Mouse (Mus musculus) cerebellum, adult (tissue): ENCODE measurements around the gene Foxo6.

Source experiments
- ATAC-seq: cut with Nextera tagmentation; 2 replicates; pipeline ENCODE4 v1.9.2; 2017; ENCODE audit warnings: mild to moderate bottlenecking, moderate library complexity, mixed read lengths; ENCODE audit not compliant: insufficient number of reproducible peaks, low FRiP score, low TSS enrichment

Gene Foxo6

GRCm38 (mm10) chr4:120285730-120286129 is 1.4 kb downstream of the Foxo6 start:
- ATAC-seq, result no peak

GRCm38 (mm10) chr4:120285223-120285622 is 1.9 kb downstream of the Foxo6 start:
- no peak for ATAC-seq

DNA sequence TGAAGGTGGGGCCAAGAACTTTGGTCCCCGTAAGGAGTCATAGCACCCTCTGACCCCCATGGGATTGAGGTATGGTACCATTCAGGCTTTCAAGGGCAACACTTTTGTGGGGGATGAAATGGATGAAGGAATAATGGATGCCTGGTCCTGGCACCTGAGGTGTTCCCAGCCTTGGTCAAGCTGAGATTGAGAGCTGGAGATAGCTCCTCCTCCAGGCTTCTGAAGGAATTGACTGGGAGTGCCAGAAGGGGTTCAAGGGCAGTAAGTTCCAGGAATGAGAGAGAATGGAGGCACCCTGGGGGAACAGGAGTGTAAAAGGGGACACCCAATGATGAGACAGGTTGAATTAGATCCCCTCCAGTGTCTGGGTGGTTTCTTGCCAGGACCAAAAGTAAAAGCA is 3.0 kb downstream of the Foxo6 start:
- no peak for ATAC-seq

DNA sequence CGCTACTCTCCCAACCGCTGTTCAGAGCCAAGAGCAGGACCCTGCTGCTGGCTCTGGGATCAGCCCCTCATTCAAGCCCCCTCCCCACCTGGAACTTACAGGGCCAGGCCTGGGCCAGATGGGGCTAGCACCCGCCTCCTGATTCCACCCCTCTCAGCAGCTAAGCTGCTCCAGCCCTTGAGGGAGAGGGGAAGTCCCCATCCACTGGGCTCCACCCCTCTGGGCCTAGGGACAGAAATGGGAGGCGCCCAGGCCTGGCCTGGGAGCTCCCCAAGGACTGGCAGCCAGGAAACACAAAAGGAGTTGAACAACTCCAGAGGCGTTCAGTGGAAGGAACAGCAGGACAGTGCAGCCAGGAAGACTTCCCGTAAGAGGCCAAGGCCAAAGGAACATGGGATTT is 4.0 kb downstream of the Foxo6 start:
- ATAC-seq, result no peak

DNA sequence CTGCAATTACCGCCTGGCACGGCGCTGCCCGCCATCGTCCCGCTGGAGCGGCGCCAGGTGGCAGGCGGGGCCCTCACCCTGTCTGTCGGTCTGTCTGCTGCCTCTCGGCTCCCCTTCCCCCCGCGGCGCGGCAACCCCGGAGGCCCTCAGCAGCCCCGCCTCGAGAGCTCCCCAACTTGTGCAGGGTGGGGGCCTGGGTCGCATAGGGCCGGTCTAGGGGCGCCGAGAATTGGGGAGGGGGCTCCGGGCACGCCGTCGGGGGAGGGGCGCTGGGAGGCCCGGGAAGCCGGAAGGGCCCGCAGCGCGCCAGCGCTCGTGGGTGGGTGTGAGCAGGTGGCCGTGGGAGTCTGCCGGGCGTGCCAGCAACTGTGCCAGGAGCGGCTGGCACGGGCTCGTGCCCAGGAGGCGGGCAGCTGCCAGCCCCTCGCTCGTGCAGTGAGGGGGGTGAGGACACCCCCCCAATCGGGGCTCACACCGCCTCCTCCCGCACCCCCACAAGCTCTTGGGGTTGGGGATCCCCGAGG is 4.5 kb downstream of the Foxo6 start:
- no peak for ATAC-seq

- no peak for ATAC-seq
Measured at GRCm38 (mm10) chr4:120281011-120281410, 6.1 kb downstream of the Foxo6 start.

DNA sequence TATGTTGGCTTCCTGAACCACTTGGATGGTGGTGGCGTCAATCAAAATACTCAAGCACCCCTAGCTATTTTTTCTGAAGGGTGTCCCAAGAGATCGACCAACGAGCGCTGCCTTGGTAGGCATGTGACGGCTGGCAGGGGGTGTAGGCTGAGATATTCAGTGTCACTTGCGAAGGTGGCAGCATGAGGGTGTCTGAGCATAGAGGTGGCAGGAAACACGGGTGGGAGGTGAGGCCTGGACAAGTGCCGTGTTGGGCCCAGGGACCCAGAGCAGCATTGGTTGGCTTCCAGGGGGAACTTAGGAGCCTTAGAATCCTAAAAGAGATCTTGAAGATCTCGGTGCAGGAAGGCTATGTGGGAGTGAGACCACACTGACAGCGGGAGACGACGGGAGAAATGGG is 6.7 kb downstream of the Foxo6 start:
- ATAC-seq, result no peak

DNA sequence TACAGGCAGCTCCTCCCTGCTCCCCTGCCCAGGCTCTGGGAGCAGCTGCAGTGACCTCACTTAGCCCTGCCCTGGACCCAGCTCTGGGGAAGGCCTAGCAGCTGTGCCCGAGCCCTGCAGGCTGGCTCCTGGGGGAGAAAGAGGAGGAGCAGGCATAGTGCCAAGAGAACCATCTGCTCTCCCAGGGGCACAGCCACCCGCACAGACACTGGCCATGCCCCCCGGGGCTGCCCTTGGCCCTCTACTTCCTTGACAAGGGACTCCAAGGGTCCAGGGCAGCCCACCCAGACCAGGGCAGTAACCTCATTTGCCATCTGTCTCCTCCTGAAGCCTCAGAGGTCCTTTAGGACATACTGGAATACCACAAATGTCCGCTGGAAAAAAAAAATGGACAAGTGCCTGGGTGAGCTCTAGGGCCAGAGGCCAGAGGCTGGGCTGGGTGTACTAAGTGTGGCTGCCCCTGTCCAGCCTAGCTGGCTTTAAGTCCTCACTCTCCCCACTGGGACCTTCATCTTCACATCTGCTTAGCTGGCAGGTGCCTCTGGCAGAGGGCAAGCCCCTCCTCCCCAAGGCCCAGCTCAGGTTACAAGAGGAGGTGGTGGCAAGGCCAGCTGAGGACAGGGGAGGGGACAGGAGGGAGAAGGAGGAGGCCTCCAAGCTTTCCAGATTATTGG is 9.8 kb downstream of the Foxo6 start:
- ATAC-seq, result no peak

DNA sequence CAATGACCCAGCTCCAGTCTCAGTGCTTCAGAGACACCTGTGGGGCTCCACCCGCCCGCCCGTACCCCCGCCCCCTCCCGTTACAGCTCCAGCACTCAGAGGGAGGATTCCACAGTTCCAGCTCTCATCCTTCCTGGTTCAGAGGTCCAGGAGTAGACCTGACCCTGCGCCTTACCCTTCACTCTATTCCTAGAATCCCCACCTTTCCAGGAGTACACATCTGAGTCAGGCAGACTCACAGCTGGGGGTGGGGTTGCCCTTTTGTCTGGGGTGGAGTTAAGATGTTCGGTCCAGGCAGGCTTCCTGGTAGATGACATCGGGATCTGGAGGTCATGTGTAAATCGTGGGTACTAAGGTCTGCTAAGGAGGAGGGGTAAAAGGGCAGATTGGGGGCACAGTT is 11.7 kb downstream of the Foxo6 start:
- no peak for ATAC-seq

- ATAC-seq, result no peak
Measured at GRCm38 (mm10) chr4:120273594-120273993, 13.6 kb downstream of the Foxo6 start.

DNA sequence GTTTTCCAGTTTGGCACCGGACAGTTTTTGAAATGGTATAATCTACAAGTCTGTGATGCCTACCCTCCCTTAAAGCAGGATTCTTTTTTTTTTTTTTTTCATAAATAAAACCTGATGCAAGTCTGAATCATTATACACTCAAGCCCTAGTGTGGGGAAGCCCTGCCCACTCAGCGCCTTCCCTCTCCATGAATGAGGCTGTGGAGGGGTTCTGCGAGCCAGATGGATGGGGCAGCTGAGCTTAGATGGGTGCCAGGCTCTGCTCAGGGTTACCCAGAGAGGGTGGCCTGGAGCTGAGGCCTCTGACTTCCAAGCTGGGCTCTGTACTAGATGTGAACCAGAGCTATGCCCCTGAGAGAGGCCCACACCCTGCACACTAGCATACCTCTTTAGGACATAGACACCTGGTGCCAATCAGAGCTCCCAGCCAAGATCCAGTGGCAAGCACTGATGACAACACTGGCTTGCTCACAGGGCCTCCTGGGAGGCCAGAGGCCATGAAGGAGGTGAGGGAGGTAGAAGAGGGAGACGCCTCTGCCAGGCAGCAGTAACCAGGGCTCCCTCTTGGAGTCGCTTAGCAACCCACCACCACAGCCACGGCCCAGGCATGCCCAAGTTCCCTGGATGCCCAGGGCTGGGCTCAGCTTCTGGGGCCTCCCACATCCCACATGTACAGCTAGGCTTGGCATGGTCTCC is 15.1 kb downstream of the Foxo6 start:
- ATAC-seq, result no peak

- no peak for ATAC-seq
Measured at GRCm38 (mm10) chr4:120271208-120271607, 15.9 kb downstream of the Foxo6 start.

DNA sequence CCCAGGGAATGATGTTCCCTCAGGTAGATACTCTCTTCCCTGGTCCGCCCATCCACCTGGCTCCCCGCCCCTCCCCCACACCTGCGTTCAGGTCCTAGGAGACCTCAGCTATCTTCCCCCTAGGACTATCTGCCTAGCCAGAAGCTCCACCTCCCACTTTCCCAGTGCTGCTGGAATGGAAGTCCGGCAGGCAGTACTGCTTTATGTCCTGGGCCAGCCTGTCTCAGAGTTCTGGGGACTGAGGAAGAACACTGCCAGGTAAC is 16.3 kb downstream of the Foxo6 start:
- no peak for ATAC-seq

DNA sequence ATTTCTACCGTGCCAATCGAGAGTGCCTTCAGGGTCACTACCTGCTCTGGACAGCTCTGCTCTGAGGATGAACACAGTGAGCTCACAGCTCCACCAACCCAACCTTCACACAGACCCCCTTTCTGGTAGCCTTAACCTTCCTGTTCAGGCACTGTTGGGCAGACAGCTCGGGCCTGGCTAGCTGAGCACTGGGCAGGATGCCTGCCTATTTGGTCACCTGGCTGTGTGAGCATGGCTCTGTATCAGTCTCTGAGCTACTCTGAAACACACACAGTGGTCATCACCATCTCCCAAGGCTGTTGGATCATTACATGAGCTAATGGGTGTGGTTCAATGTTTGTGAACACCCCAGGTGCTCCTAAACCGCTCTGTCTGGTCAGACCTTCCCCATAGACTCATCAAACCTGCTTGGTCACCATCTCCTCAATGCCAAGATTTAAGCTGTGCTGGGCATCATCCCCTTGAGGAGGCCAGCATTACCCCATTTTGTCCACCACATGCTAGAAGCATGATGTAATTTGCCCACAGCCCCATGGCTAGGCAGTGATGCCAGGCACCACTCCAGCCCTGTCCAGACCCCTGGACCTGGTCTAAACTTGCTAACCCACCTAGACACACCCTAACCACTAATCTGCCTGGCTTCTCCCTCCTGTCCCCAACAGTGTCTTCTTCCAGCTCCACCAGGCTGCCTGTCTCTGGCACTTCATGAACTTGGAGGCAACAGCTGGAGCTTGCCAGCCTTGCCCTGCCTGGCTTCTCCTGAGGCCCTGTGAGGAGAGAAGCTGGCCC is 16.8 kb downstream of the Foxo6 start:
- ATAC-seq, result no peak

- no peak for ATAC-seq
Measured at GRCm38 (mm10) chr4:120269426-120269825, 17.7 kb downstream of the Foxo6 start.

- ATAC-seq, result no peak
Measured at GRCm38 (mm10) chr4:120268214-120269061, 18.7 kb downstream of the Foxo6 start.

DNA sequence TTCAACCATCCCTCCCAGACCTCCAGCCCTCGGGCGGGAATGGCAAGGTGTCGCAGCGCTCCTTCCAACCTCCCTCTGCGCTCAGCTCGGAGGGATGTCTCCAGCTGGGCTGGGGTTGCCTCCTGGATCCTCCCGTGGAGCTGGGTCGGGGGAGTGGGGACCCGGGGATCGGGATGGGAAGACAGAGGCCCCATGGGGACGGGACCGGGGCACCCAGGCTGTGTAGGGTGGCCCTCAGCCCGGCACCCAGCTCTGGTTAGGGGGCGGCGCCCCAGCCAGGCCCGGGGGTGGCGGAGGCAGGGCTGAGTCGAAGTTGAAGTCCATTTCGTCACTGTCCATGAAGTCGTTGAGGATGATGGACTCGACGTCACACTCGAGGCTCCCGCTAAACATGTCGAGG is 19.5 kb downstream of the Foxo6 start:
- no peak for ATAC-seq

- ATAC-seq, result no peak
Measured at GRCm38 (mm10) chr4:120267136-120267535, 20.0 kb downstream of the Foxo6 start.

GRCm38 (mm10) chr4:120264105-120264504 is 23.0 kb downstream of the Foxo6 start:
- no peak for ATAC-seq

- no peak for ATAC-seq
Measured at GRCm38 (mm10) chr4:120262726-120263125, 24.4 kb downstream of the Foxo6 start.

GRCm38 (mm10) chr4:120262206-120262605 is 24.9 kb downstream of the Foxo6 start:
- ATAC-seq, result no peak
